Mouse (Mus musculus): Measurements from ENCODE around the gene Unc5a. TPM values are rescaled to one million over a fixed set of nuclear protein-coding genes. Genes with fewer than 3 reads are reported as not detected.

The Unc5a gene
- not detected in 2 replicates for polyA plus RNA-seq (2012)

GRCm38 (mm10) chr13:54948531-54949493, at the start of gene Unc5a:
TSS of gene Unc5a (plus strand) at chr13:54949411.
- no peak for TF ChIP-seq GATA1 (IDR thresholded peaks at IDR 0.05; ENCODE audit: low read length)

GRCm38 (mm10) chr13:54912053-54912452, 37.2 kb upstream of the Unc5a start:
- no peak for TF ChIP-seq GATA1 (IDR thresholded peaks at IDR 0.05; ENCODE audit: low read length)

DNA sequence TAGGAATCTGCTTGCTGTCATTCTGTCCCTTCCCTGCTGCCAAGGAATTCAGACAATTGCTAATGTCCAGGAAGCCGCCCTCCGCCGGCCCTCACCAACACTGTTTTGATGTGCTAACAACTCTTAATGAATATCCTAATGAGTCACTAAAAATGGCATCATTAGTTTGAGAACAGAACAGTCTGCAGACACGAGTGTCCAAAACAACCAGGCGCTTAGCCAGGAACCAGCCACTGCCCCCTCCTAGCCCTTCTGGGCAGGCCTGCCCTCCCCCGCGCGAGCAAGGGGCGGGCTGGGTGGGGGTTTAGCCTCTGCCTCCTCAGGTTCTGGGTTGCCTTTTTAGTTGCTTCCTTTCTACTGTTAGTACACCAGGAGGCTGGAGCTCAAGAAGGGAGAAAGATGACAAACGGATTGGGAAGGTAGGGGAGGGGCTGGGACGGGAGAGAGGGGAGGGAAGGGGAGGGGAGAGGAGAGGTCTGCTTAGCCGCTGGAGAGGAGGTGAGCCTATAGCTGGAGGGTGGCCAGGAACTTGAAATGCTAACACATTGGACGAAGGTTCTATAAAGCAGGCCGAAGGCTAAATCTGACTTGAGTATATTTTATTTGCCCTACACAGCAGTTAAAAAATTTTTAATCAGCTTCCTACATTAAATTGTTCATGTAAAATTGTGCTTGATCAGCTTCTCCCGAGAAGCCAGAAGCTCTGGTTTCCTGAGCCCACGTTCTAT, 36.2 kb upstream of the Unc5a start:
- TF ChIP-seq GATA1 (IDR thresholded peaks at IDR 0.05; ENCODE audit: low read length): no peak

GRCm38 (mm10) chr13:54916644-54917043, 32.6 kb upstream of the Unc5a start:
- no peak for TF ChIP-seq GATA1 (IDR thresholded peaks at IDR 0.05; ENCODE audit: low read length)

- no peak for TF ChIP-seq GATA1 (IDR thresholded peaks at IDR 0.05; ENCODE audit: low read length)
Observed at GRCm38 (mm10) chr13:54918910-54919309, 30.3 kb upstream of the Unc5a start.

GRCm38 (mm10) chr13:54919666-54920065, 29.5 kb upstream of the Unc5a start:
- TF ChIP-seq GATA1 (IDR thresholded peaks at IDR 0.05; ENCODE audit: low read length): no peak

- no peak for TF ChIP-seq GATA1 (IDR thresholded peaks at IDR 0.05; ENCODE audit: low read length)
Observed at GRCm38 (mm10) chr13:54921700-54922099, 27.5 kb upstream of the Unc5a start.

DNA sequence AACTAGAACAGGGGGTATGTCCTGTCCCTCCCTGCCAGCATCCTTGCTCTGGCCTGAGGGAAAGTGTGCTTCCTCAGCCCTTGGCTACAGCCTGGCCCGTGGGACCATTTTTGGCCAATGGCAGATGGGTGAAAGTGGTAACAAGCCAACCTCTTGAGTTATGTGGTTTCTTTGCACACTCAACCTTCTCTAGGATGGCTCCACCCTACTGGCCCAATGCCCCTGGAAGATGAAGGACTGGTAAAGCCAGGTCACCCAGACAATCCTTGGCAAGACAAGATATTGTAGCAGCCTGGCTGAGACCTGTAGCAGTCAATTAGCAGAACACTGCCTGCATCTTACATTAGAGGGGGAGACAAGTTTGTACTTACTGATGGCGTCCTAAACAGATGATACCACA, 25.5 kb upstream of the Unc5a start:
- TF ChIP-seq GATA1 (IDR thresholded peaks at IDR 0.05; ENCODE audit: low read length): no peak

GRCm38 (mm10) chr13:54925466-54925865, 23.7 kb upstream of the Unc5a start:
- no peak for TF ChIP-seq GATA1 (IDR thresholded peaks at IDR 0.05; ENCODE audit: low read length)

- TF ChIP-seq GATA1 (IDR thresholded peaks at IDR 0.05; ENCODE audit: low read length): no peak
Observed at GRCm38 (mm10) chr13:54926654-54927053, 22.6 kb upstream of the Unc5a start.

DNA sequence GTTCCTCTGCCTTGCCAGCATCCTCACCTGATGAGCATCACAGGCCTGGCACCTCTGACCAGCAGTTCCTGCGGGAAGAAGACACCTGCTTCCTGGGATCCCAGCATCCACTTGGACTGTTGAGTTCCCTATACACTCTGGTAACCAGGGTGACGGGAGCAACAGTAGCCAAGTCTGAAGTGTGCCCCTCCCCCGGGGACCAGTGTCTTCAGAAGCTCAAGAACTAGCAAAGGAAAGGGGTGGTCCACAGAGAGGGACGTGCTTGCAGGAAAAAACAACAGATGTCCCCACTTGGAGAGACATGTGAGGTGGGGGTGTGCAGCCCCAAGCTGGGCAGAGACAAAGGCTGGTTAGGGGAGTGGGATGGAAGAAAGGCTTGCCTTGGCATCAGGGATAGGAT, 19.1 kb upstream of the Unc5a start:
- no peak for TF ChIP-seq GATA1 (IDR thresholded peaks at IDR 0.05; ENCODE audit: low read length)

- no peak for TF ChIP-seq GATA1 (IDR thresholded peaks at IDR 0.05; ENCODE audit: low read length)
Observed at GRCm38 (mm10) chr13:54934873-54935272, 14.3 kb upstream of the Unc5a start.

DNA sequence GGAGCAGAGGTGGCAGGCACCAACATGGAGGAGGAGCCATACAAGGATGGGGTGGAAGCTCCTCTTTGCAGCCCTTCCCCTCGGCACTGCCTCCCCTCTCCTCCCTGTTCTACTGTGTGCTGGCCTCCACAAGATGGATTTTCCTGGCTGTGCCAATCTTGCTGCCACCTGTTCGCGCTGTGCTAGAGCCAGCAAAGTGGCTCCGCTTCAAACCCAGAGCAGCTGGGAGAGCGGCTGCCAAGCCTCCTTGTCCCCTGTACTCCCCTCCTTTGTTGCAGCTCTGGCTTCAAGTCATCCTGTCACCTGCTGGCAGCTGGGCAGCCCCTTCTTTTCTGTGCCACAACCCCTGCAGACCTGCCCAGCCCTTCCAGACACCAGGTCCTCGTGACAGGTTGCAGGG, 13.0 kb upstream of the Unc5a start:
- no peak for TF ChIP-seq GATA1 (IDR thresholded peaks at IDR 0.05; ENCODE audit: low read length)

- no peak for TF ChIP-seq GATA1 (IDR thresholded peaks at IDR 0.05; ENCODE audit: low read length)
Observed at GRCm38 (mm10) chr13:54937885-54938284, 11.3 kb upstream of the Unc5a start.

GRCm38 (mm10) chr13:54938493-54938892, 10.7 kb upstream of the Unc5a start:
- TF ChIP-seq GATA1 (IDR thresholded peaks at IDR 0.05; ENCODE audit: low read length): no peak

- no peak for TF ChIP-seq GATA1 (IDR thresholded peaks at IDR 0.05; ENCODE audit: low read length)
Observed at GRCm38 (mm10) chr13:54944411-54945157, 4.6 kb upstream of the Unc5a start.
